Mouse (Mus musculus) embryonic facial prominence, embryonic 11.5 days (tissue): ENCODE measurements around the gene Aacs. TPM values are rescaled to one million over a fixed set of nuclear protein-coding genes. Genes with fewer than 3 reads are reported as not detected.

Experiments used
- ATAC-seq: fragments of 200-750 bp; cut with Nextera tagmentation; replicated peaks from 2 replicates; pipeline ENCODE4 v1.8.0; 2017; ENCODE audit warnings: low read depth; ENCODE audit not compliant: insufficient number of reproducible peaks, low FRiP score, low TSS enrichment
- DNase-seq: peaks from one replicate; pipeline ENCODE4 v3.0.0-alpha.2; 2015; ENCODE audit warnings: low spot score
- H3K27ac ChIP-seq: fragments of 300-500 bp; sonication (generic); replicated peaks from 2 replicates; pipeline ENCODE4 v1.5.1; 2014; ENCODE audit warnings: mild to moderate bottlenecking, low read depth, low read length, control low read depth
- H3K27me3 ChIP-seq: fragments of 300-500 bp; sonication (generic); 2 replicates; pipeline ENCODE4 v1.6.1; 2014; ENCODE audit warnings: mild to moderate bottlenecking, low read length, moderate library complexity, mixed read lengths; ENCODE audit not compliant: control insufficient read depth, insufficient read depth
- H3K36me3 ChIP-seq: fragments of 300-500 bp; sonication (generic); replicated peaks from 2 replicates; pipeline ENCODE4 v1.6.1; 2014; ENCODE audit warnings: low read depth, mild to moderate bottlenecking, low read length, moderate library complexity, mixed read lengths; ENCODE audit not compliant: control insufficient read depth, insufficient read depth
- H3K4me1 ChIP-seq: fragments of 300-500 bp; sonication (generic); 2 replicates; pipeline ENCODE4 v1.6.1; 2014; ENCODE audit warnings: low read length, mixed read lengths; ENCODE audit not compliant: control insufficient read depth, insufficient read depth
- H3K4me2 ChIP-seq: fragments of 300-500 bp; sonication (generic); 2 replicates; pipeline ENCODE4 v1.6.1; 2014; ENCODE audit warnings: low read depth, mild to moderate bottlenecking, control low read depth, low read length, moderate library complexity
- H3K4me3 ChIP-seq: fragments of 300-500 bp; sonication (generic); 2 replicates; pipeline ENCODE4 v1.5.1; 2014; ENCODE audit warnings: low read depth, low read length, control low read depth
- H3K9ac ChIP-seq: fragments of 300-500 bp; sonication (generic); replicated peaks from 2 replicates; pipeline ENCODE4 v1.6.1; 2014; ENCODE audit warnings: mild to moderate bottlenecking, control low read depth, low read length
- H3K9me3 ChIP-seq: fragments of 300-500 bp; sonication (generic); replicated peaks from 2 replicates; pipeline ENCODE4 v1.6.1; 2016; ENCODE audit warnings: mild to moderate bottlenecking, low read length, inconsistent platforms, mixed read lengths; ENCODE audit not compliant: control insufficient read depth
- WGBS: fragments of 180-500 bp; shearing (Covaris S2); extraction: QIAGEN DNeasy Blood & Tissue Kit; methylation state at CpG from one replicate; pipeline ENCODE4 v1.1.7; 2014; 5-methylcytosine and 5-hydroxymethylcytosine counted together
- microRNA-seq: library from miRNA; unstranded; fragments of <30 nt; microRNA quantifications from one replicate; pipeline ENCODE4, GENCODE M21; 2016; ENCODE audit warnings: borderline number of aligned reads
- polyA plus RNA-seq: library from polyadenylated mRNA; unstranded; fragments of >200 nt; fragmentation: Nextera tagmentation; extraction: Ambion mirVana; gene quantifications from 2 replicates; pipeline ENCODE4 v1.2.1, GENCODE M21; 2014

Aacs gene
- polyA plus RNA-seq, 1 experiment from 2014 or later: 28.4 TPM

DNA sequence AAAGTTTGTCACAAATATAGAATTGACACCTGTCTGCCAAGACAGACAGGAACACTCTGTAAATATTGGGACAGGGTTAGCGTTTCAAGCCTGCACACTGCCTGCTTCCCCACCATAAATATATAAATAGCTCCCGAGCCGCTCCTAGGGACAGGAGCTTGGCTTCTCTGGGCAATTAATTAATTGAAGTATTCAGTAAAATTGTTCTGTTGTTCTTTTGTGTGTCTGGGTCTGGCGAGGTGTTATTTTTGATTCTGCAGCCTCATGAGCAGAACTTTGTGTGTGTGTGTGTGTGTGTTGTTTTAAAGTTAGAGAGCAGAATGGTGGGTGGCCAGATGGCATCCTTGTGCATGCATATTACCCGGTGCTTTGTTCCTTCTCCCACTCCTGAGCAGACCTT lies 80.1 kb downstream of the Aacs start:
- no peaks in the 10 kb centered on the region for H3K36me3 ChIP-seq
- ATAC-seq (no peak), DNase-seq (no peak)
- no peak overlapping the region for H3K4me2 ChIP-seq
- H3K9me3 ChIP-seq: no peaks in the 10 kb centered on the region
- H3K9ac ChIP-seq: no peak overlapping the region
- H3K4me3 ChIP-seq: no peak overlapping the region
- WGBS: 75% methylated on average over 5 of the region's 5 CpGs
- no peaks in the 10 kb centered on the region for H3K27me3 ChIP-seq
- H3K4me1 ChIP-seq: no peaks in the 10 kb centered on the region
- no peak overlapping the region for H3K27ac ChIP-seq

GRCm38 (mm10) chr5:125563492-125563891 lies 87.9 kb downstream of the Aacs start:
- no peak overlapping the region for H3K27ac ChIP-seq
- no peak overlapping the region for H3K9ac ChIP-seq
- no peaks in the 10 kb centered on the region for H3K36me3 ChIP-seq
- 59% methylated on average over 6 of the region's 6 CpGs for WGBS
- no peaks in the 10 kb centered on the region for H3K9me3 ChIP-seq
- H3K4me1 ChIP-seq: no peaks in the 10 kb centered on the region
- H3K27me3 ChIP-seq: no peaks in the 10 kb centered on the region
- H3K4me2 ChIP-seq: no peak overlapping the region
- ATAC-seq: no peak
- H3K4me3 ChIP-seq: no peak overlapping the region
- DNase-seq: no peak

DNA sequence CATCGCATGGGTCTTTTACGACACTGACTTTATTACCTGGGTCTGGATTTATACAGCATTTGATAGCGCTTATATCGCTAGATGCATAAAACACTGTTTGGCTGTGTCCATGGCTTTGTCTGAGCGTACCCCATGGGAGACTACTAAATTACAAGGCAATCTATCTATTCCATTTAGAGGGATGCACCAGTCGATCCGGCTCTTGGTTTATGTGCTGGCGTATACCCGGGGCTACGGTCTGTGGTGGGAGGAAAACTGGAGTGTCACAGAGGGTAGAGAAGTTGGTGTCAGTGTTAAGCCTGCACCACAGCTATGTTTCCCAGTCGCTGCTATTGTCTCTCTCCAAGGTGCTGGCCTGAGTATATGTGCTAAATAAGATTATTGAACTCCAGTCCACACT lies 90.1 kb downstream of the Aacs start:
- 84% methylated on average over 11 of the region's 11 CpGs for WGBS
- H3K36me3 ChIP-seq: no peaks in the 10 kb centered on the region
- no peak overlapping the region for H3K9ac ChIP-seq
- H3K27ac ChIP-seq: no peak overlapping the region
- H3K9me3 ChIP-seq: no peaks in the 10 kb centered on the region
- no peak overlapping the region for H3K4me3 ChIP-seq
- H3K4me2 ChIP-seq: no peak overlapping the region
- H3K4me1 ChIP-seq: no peaks in the 10 kb centered on the region
- ATAC-seq: no peak
- H3K27me3 ChIP-seq: no peaks in the 10 kb centered on the region
- DNase-seq: peak; percentile 37

Small RNA genes lying within 50 kb of the gene (microRNA-seq; reads per million reads assigned to microRNA genes)
- not detected for gene Gm27551

Other genes starting within 250 kb of the Aacs start
- gene Scarb1, start 134.7 kb upstream of the Aacs start, polyA plus RNA-seq: 22.7 and 26.4 TPM in 2 replicates
- gene Gm10382, start 86.5 kb upstream of the Aacs start, polyA plus RNA-seq: not detected in 2 replicates
- 1,016 and 1,055 TPM in 2 replicates for gene Ubc, start 85.6 kb upstream of the Aacs start, polyA plus RNA-seq
- 7.2 and 9.0 TPM in 2 replicates for gene Dhx37, start 41.7 kb upstream of the Aacs start, polyA plus RNA-seq
- 26.3 and 29.2 TPM in 2 replicates for gene Bri3bp, start 34.2 kb upstream of the Aacs start, polyA plus RNA-seq
- 0.13 and 0.60 TPM in 2 replicates for gene Tmem132b, start 56.0 kb downstream of the Aacs start, polyA plus RNA-seq